Mouse (Mus musculus) heart, embryonic 10.5 days (tissue): ENCODE measurements around the gene Gsg1. TPM values are rescaled to one million over a fixed set of nuclear protein-coding genes. Genes with fewer than 3 reads are reported as not detected.

Source experiments
- DNase-seq: peaks from one replicate; pipeline ENCODE4 v3.0.0-alpha.2; 2017; ENCODE audit warnings: low spot score
- H3K27ac ChIP-seq: fragments of 300-500 bp; sonication (generic); 2 replicates; pipeline ENCODE4 v1.5.1; 2016; ENCODE audit warnings: mild to moderate bottlenecking
- H3K27me3 ChIP-seq: fragments of 300-500 bp; sonication (generic); 2 replicates; pipeline ENCODE4 v1.6.1; 2016; ENCODE audit warnings: mild to moderate bottlenecking; ENCODE audit not compliant: poor library complexity, insufficient read depth, severe bottlenecking
- H3K36me3 ChIP-seq: fragments of 300-500 bp; sonication (generic); 2 replicates; pipeline ENCODE4 v1.6.1; 2016; ENCODE audit warnings: mild to moderate bottlenecking, moderate library complexity
- H3K4me1 ChIP-seq: fragments of 300-500 bp; sonication (generic); 2 replicates; pipeline ENCODE4 v1.6.1; 2016; ENCODE audit warnings: mild to moderate bottlenecking
- H3K4me3 ChIP-seq: fragments of 300-500 bp; sonication (generic); 2 replicates; pipeline ENCODE4 v1.5.1; 2016; ENCODE audit warnings: mild to moderate bottlenecking, moderate library complexity
- H3K9me3 ChIP-seq: fragments of 300-500 bp; sonication (generic); 2 replicates; pipeline ENCODE4 v1.6.1; 2016; ENCODE audit warnings: mild to moderate bottlenecking, moderate library complexity
- WGBS: fragments of 180-500 bp; shearing (Covaris S2); methylation state at CpG from one replicate; pipeline ENCODE4 v1.1.7; 2016; 5-methylcytosine and 5-hydroxymethylcytosine counted together
- polyA plus RNA-seq: library from polyadenylated mRNA; unstranded; fragments of >200 nt; fragmentation: Nextera tagmentation; extraction: Ambion mirVana; gene quantifications from 2 replicates; pipeline ENCODE4 v1.2.1, GENCODE M21; 2016

The Gsg1 gene
- 0.47 and 3.9 TPM in 2 replicates for polyA plus RNA-seq

- 82% methylated on average over 7 of the region's 7 CpGs for WGBS
- Histone ChIP-seq H3K36me3 (no peaks in the 10 kb centered on the region), H3K4me1 (peaks cover 27% of the 10 kb centered on the region), H3K27ac (peak within 1 kb of the TSS; percentile 84), H3K4me3 (no peak within 1 kb of the TSS), H3K27me3 (no peaks in the 10 kb centered on the region), H3K9me3 (no peaks in the 10 kb centered on the region)
- no peak for DNase-seq
These were observed at the start of gene Gsg1 for GRCm38 (mm10) chr6:135254153-135254552. Gene Gsg1 (minus strand): TSS chr6:135254351.

GRCm38 (mm10) chr6:135302421-135303125, 48.4 kb upstream of the Gsg1 start:
- Histone ChIP-seq H3K4me3 (no peak overlapping the region), H3K9me3 (no peaks in the 10 kb centered on the region), H3K27me3 (no peaks in the 10 kb centered on the region), H3K4me1 (peaks cover 28% of the 10 kb centered on the region), H3K27ac (no peak overlapping the region), H3K36me3 (no peaks in the 10 kb centered on the region)
- no peak for DNase-seq
- 45% methylated on average over 10 of the region's 10 CpGs for WGBS

- Histone ChIP-seq H3K9me3 (no peaks in the 10 kb centered on the region), H3K27me3 (peaks cover 6% of the 10 kb centered on the region; the same call in 1 of the 2 replicates), H3K4me1 (peaks cover 28% of the 10 kb centered on the region), H3K36me3 (no peaks in the 10 kb centered on the region), H3K27ac (no peak overlapping the region), H3K4me3 (no peak overlapping the region)
- 77% methylated on average over 4 of the region's 4 CpGs for WGBS
- DNase-seq, result no peak
These were observed 46.3 kb upstream of the Gsg1 start for GRCm38 (mm10) chr6:135300469-135300868.

GRCm38 (mm10) chr6:135299024-135299550, 44.9 kb upstream of the Gsg1 start:
- no peaks in the 10 kb centered on the region for H3K36me3 ChIP-seq
- peaks cover 8% of the 10 kb centered on the region; the same call in 1 of the 2 replicates for H3K27me3 ChIP-seq
- 69% methylated on average over 7 of the region's 7 CpGs for WGBS
- H3K4me3 ChIP-seq, result no peak overlapping the region
- H3K9me3 ChIP-seq, result no peaks in the 10 kb centered on the region
- no peak for DNase-seq
- H3K27ac ChIP-seq, result no peak overlapping the region
- H3K4me1 ChIP-seq, result peaks cover 18% of the 10 kb centered on the region

- Histone ChIP-seq H3K9me3 (no peaks in the 10 kb centered on the region), H3K36me3 (no peaks in the 10 kb centered on the region), H3K4me3 (no peak overlapping the region), H3K27ac (no peak overlapping the region), H3K27me3 (peaks cover 8% of the 10 kb centered on the region; the same call in 1 of the 2 replicates), H3K4me1 (peaks cover 8% of the 10 kb centered on the region)
- WGBS, result 86% methylated on average over 7 of the region's 7 CpGs
- no peak for DNase-seq
These were observed 43.4 kb upstream of the Gsg1 start for GRCm38 (mm10) chr6:135297570-135297969.

GRCm38 (mm10) chr6:135296267-135296666, 42.1 kb upstream of the Gsg1 start:
- Histone ChIP-seq H3K27me3 (peaks cover 8% of the 10 kb centered on the region; the same call in 1 of the 2 replicates), H3K4me3 (no peak overlapping the region), H3K36me3 (no peaks in the 10 kb centered on the region), H3K4me1 (no peaks in the 10 kb centered on the region), H3K9me3 (no peaks in the 10 kb centered on the region), H3K27ac (no peak overlapping the region)
- 73% methylated on average over 17 of the region's 17 CpGs for WGBS
- DNase-seq, result no peak

- no peak overlapping the region for H3K27ac ChIP-seq
- H3K36me3 ChIP-seq, result no peaks in the 10 kb centered on the region
- DNase-seq, result no peak
- no peaks in the 10 kb centered on the region for H3K4me1 ChIP-seq
- 74% methylated on average over 11 of the region's 11 CpGs for WGBS
- H3K9me3 ChIP-seq, result no peaks in the 10 kb centered on the region
- H3K4me3 ChIP-seq, result no peak overlapping the region
- peaks cover 8% of the 10 kb centered on the region; the same call in 1 of the 2 replicates for H3K27me3 ChIP-seq
These were observed 41.1 kb upstream of the Gsg1 start for GRCm38 (mm10) chr6:135295082-135295861.

- no peaks in the 10 kb centered on the region for H3K36me3 ChIP-seq
- no peaks in the 10 kb centered on the region for H3K9me3 ChIP-seq
- H3K4me1 ChIP-seq, result no peaks in the 10 kb centered on the region
- no peak overlapping the region for H3K4me3 ChIP-seq
- H3K27me3 ChIP-seq, result peaks cover 8% of the 10 kb centered on the region; the same call in 1 of the 2 replicates
- H3K27ac ChIP-seq, result no peak overlapping the region
- WGBS, result 83% methylated on average over 6 of the region's 6 CpGs
- DNase-seq, result no peak
These were observed 40.0 kb upstream of the Gsg1 start for GRCm38 (mm10) chr6:135294150-135294549.

- Histone ChIP-seq H3K27me3 (peaks cover 8% of the 10 kb centered on the region; the same call in 1 of the 2 replicates), H3K27ac (no peak overlapping the region), H3K4me1 (no peaks in the 10 kb centered on the region), H3K4me3 (no peak overlapping the region), H3K36me3 (no peaks in the 10 kb centered on the region), H3K9me3 (no peaks in the 10 kb centered on the region)
- 65% methylated on average over 4 of the region's 4 CpGs for WGBS
- DNase-seq, result no peak
These were observed 38.2 kb upstream of the Gsg1 start for GRCm38 (mm10) chr6:135292391-135292790.

- WGBS, result 48% methylated on average over 10 of the region's 10 CpGs
These were observed 25.7 kb upstream of the Gsg1 start for GRCm38 (mm10) chr6:135279856-135280255.

GRCm38 (mm10) chr6:135279286-135279685, 25.1 kb upstream of the Gsg1 start:
- Histone ChIP-seq H3K9me3 (no peaks in the 10 kb centered on the region), H3K4me3 (no peak overlapping the region), H3K4me1 (peaks cover 13% of the 10 kb centered on the region), H3K27ac (no peak overlapping the region), H3K36me3 (no peaks in the 10 kb centered on the region), H3K27me3 (no peaks in the 10 kb centered on the region)
- WGBS, result 71% methylated on average over 5 of the region's 5 CpGs
- DNase-seq, result no peak

More at GRCm38 (mm10) chr6:135279856-135280255, 25.7 kb upstream of the Gsg1 start:
- H3K27ac ChIP-seq, result no peak overlapping the region
- H3K36me3 ChIP-seq, result no peaks in the 10 kb centered on the region
- no peak for DNase-seq
- no peak overlapping the region for H3K4me3 ChIP-seq
- no peaks in the 10 kb centered on the region for H3K9me3 ChIP-seq
- no peaks in the 10 kb centered on the region for H3K27me3 ChIP-seq
- H3K4me1 ChIP-seq, result peaks cover 9% of the 10 kb centered on the region

- no peaks in the 10 kb centered on the region for H3K27me3 ChIP-seq
- H3K9me3 ChIP-seq, result no peaks in the 10 kb centered on the region
- H3K4me1 ChIP-seq, result peaks cover 13% of the 10 kb centered on the region
- DNase-seq, result no peak
- no peak overlapping the region for H3K27ac ChIP-seq
- no peak overlapping the region for H3K4me3 ChIP-seq
- no peaks in the 10 kb centered on the region for H3K36me3 ChIP-seq
- WGBS, result 84% methylated on average over 6 of the region's 6 CpGs
These were observed 24.2 kb upstream of the Gsg1 start for GRCm38 (mm10) chr6:135278302-135278701.
